Mouse (Mus musculus): ENCODE data around the gene Gtf2a2. TPM values are rescaled to one million over a fixed set of nuclear protein-coding genes. Genes with fewer than 3 reads are reported as not detected.

The Gtf2a2 gene
- total RNA-seq, 2 experiments from 2014 or later: 50.3 to 62.8 TPM

DNA sequence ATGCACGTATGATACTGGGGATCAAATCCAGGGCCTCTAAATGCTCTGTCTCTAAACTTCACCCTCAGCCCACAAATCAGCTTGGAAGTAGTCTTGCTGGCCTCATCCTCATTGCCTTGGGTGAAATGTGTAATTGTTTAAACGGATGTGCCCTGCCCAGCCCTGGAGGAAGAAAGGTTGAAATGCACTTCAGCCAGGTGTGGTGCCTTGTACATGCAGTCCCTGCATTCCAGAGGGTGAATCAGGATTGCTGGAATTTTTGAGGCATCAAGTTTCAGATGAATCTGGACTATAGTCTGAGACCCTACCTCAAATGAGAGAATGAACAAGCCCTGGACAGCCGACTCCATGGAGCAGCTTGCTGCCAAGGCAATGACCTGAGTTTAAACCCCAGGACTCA lies 35.5 kb downstream of the Gtf2a2 start:
- DNase-seq (ENCODE audit: low spot score in 2 of 2): no peak
- intact Hi-C loops (cut with DNase I): no loop called here

DNA sequence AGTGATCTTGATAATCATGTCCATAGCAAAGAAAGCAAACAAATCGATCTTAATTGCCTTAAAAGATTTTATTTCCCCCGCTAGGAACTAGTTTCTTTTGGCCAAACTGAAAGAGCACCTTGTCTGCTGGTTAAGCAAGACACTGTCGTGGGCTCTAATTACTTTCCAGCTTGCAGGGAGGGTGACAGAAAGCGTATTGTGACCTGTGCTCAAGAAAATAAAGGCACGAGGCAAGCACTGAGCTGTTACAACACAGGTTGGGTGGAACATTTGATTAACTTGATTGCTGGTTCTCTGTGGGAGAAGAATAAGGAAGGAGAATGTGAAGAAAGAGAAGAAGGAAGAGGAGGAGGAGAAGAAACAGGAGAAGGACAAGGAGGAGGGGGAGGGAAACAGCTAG lies 35.9 kb downstream of the Gtf2a2 start:
- no peak for DNase-seq (ENCODE audit: low spot score in 2 of 2)
- intact Hi-C loops (cut with DNase I): no loop called here

DNA sequence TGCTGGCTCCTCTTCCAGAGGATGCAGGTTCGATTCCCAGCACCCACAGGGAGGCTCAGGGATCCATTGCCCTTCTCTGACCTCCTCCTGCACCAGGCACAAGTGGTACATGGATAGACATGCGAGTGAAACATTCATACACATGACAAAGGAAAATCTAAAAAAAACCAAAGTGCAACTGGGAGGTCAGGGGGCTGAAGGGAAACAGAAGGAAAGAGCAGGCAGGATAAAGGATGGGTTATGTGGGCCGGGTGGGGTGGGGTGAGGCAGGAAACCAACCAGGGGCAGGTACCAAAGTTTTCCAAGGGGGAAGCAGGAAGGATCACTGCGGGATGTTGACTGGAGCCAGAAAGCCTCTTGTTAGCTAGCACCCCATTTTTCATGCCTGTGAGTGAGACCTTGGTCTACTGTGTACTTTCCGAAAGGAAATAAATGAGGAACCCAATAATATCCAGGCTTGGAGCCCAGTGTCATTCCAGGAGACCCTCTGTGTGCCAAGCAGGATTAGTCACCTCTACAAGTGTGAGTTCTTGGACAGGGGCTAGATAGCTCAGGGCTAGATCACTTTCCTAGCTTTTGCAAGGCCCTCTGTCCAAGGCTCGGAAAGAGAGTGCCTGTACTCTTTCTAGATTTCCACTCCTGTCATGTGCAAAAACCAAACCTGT lies 36.5 kb downstream of the Gtf2a2 start:
- no peak for DNase-seq (ENCODE audit: low spot score in 2 of 2)

DNA sequence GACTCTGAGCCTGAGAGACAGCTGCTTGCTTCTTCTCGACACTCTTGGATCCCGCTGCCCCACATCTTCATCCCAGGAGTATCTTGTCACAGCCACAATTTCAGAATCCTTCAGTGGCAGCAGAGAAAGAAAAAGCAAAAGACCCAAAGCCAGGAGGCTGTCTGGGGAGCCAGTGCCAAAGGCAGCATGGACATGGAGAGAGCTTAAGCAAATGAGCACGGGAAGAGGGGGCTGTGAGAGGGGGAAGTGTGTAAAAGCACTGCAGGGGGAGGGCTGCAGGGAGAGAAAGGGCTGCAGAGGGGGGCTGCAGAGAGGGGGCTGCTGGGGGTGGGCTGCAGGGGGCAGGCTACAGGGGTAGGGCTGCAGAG lies 37.0 kb downstream of the Gtf2a2 start:
- intact Hi-C loops (cut with DNase I): no loop called here
- DNase-seq (ENCODE audit: low spot score in 2 of 2): no peak

More for the DNA sequence above, 36.5 kb downstream of the Gtf2a2 start:
- intact Hi-C loops (cut with DNase I): no loop called here

DNA sequence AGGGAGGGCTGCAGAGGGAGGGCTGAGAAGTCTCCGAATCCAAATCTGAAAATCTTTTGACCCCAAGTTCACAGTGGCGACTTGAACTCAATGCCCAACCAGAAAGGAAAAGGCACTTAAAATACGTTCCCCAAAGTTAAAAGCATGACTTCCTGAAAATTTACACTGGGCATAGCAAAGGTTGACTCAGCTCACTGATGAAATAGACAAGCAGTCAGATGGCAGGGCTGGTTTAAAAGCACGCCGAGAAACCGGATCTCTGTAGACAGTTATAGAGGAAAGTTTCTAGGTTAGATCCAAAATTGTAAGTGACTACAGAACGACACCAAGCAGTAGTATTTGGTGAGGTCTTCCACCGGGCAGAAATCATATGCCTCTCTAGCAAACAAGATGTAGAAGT lies 37.5 kb downstream of the Gtf2a2 start:
- intact Hi-C loops (cut with DNase I): no loop called here
- no peak for DNase-seq (ENCODE audit: low spot score in 2 of 2)

DNA sequence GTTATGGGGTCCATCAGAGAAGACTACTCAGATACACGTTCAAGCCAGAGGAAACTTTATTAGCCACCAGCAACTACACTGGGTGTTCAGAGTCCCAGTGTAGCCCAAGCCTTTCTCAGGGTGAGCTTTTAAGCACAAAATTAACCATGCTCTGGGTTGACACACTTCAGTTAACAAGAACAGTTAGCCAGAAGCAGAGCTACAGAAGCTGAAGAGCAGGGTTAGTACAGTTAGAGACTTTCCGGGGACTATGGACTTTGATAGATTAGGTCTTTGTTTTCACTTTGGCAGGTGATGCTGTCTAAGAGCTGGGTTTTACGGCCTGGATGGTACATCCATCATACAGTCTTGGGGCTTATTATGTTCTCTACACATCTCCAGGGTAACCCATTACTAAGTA lies 40.4 kb downstream of the Gtf2a2 start:
- intact Hi-C loops (cut with DNase I): no loop called here
- no peak for DNase-seq (ENCODE audit: low spot score in 2 of 2)

DNA sequence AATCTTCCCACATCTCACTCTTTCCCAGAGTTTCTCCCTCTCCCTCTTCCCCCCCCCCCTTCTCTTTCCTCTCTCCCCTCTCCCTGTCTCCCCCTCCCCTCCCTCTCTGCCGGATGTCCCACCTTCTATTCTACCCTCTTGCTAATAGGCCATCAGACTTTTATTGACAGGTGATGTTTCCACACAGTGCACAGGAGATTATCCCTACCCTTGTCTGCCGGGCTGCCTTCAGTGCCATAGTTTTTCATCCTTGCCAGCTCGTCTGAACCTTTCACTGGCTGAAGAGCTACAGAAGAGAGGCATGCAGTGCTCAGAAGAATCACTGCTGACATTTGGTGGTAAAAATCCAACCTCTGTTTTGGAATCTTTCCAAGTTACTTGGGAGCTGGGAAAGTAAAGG lies 41.1 kb downstream of the Gtf2a2 start:
- no peak for DNase-seq (ENCODE audit: low spot score in 2 of 2)

DNA sequence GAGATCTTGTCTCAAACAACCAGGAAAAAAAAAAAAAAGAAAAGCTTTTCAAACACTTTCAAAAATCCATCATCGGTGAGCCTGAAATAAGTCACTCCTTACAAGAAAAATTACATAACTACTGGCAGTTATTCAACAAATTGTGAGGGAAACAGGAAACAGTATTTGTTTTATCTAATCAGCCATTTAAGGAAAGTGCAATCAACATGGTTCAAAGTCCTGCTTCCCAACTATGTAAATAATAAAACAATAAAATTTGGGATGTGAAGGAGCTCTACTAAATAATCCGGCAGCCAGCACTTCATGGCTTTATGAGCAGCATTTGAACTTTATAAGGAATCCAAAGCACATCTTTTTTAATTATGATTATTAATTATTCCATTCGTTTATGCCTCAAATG lies 49.7 kb downstream of the Gtf2a2 start:
- no peak for DNase-seq (ENCODE audit: low spot score in 2 of 2)
- intact Hi-C loops (cut with DNase I): no loop called here

More for the DNA sequence above, 41.1 kb downstream of the Gtf2a2 start:
- intact Hi-C loops (cut with DNase I): no loop called here

DNA sequence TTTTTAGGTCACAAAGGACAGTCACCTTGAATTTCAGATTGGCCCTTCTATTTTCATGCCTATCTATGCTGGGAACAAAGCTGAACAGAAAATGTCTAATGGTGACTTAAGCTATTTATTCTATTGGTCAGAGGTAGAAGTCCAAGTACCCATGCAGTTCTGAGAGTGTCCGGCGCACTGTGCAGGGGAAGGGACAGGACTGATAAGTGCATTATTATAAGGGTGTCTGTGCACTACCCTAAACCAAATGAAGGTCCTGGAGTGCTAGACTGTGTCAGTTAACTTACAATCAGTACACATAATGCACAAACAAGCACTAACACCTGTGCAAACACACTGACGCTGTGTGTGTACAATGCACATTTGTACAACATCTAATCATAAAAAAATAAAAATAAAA lies 55.1 kb downstream of the Gtf2a2 start:
- DNase-seq (ENCODE audit: low spot score in 2 of 2): no peak
- intact Hi-C loops (cut with DNase I): no loop called here

DNA sequence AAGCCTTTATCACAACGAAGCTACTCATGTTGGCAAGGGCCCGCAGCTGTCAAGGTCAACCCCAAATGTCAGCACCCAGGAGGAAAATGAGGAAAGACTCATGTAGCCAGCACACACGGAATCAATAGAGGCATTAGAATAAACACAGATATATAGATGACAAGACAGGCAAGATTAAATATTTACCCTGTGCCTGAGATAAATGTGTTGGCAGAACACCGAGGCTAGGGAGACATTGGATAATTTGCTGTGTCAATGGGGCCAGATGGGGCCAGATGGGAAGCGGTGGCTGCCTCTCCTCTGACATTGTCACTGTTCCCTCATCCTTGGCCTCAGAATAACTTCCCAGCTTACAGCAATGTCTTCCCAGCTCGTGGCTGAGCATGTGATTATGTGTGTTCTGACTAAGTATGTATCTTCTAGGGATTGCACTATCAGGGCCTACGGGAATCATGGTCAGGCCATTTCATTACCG lies 57.6 kb downstream of the Gtf2a2 start:
- no peak for DNase-seq (ENCODE audit: low spot score in 2 of 2)
- intact Hi-C loops (cut with DNase I): no loop called here

DNA sequence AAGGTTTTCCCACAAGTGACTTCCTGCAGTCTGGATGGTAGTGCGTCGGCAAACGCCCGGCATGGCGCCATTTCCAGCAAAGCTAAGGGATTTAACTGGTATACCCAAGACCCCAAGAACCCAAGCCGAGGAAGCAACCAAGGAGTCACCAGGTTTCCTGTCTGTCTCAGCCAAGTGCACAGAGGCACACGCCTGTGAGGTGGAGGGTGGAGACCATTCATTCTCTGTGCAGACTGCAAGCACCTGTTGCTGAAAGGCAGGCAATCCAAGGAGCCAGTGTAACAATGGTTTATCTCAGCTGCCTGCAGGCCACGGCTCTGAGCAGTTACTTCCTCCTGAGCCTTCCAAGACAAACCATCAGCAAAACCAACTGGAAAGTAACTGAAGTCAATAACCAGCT lies 60.0 kb downstream of the Gtf2a2 start:
- intact Hi-C loops (cut with DNase I): no loop called here

More for the DNA sequence above, 60.0 kb downstream of the Gtf2a2 start:
- no peak for DNase-seq (ENCODE audit: low spot score in 2 of 2)

Other genes with a start within 250 kb of the Gtf2a2 start
- gene Bnip2, start 23.1 kb upstream of the Gtf2a2 start, total RNA-seq (2021): 10 to 100 TPM; 38.1 to 49.2 TPM
- gene Gcnt3, start 25.5 kb downstream of the Gtf2a2 start, total RNA-seq (2021): not detected
- 100 to 1,000 TPM; 179 to 198 TPM for gene Fam81a, start 130.0 kb downstream of the Gtf2a2 start, total RNA-seq (2021)
- gene Myo1e, start 194.8 kb downstream of the Gtf2a2 start, total RNA-seq (2021): 10 to 100 TPM; 14.6 to 14.7 TPM